Mouse (Mus musculus) left cerebral cortex, postnatal 36 days (tissue): ENCODE measurements around the gene Baat. TPM values are rescaled to one million over a fixed set of nuclear protein-coding genes. Genes with fewer than 3 reads are reported as not detected.

Experiments used
- total RNA-seq, 2 experiments: library from RNA; stranded (reverse); gene quantifications; 2 replicates each; pipeline ENCODE4 v1.2.3; 2021

Gene Baat
- total RNA-seq, 2 experiments from 2014 or later: 0.41 TPM; not detected in 1

Other genes starting within 250 kb of the Baat start
- not detected for gene Acnat2, start 98.4 kb downstream of the Baat start, total RNA-seq
- gene Acnat1, start 32.6 kb downstream of the Baat start, total RNA-seq: not detected
- gene Mrpl50, start 14.5 kb upstream of the Baat start, total RNA-seq: 10 to 100 TPM; 28.4 to 30.0 TPM
- 10 to 100 TPM in 1 of 2 experiments, 1 to 10 TPM in 1; 8.7 to 10.1 TPM for gene Zfp189, start 14.6 kb upstream of the Baat start, total RNA-seq
- gene Aldob, start 43.0 kb upstream of the Baat start, total RNA-seq: 1 to 10 TPM; 1.4 to 2.2 TPM
- 10 to 100 TPM; 63.5 to 76.9 TPM for gene Tmem246, start 91.3 kb upstream of the Baat start, total RNA-seq
- gene Rnf20, start 125.4 kb upstream of the Baat start, total RNA-seq: 10 to 100 TPM; 55.4 to 82.7 TPM
- under 1 TPM; 0.17 to 0.79 TPM for gene Ppp3r2, start 175.5 kb upstream of the Baat start, total RNA-seq